Mouse (Mus musculus) testis, adult 2 months (tissue): Measurements from ENCODE around the gene Isoc2b.

Experiments used
- CTCF ChIP-seq: fragments of 200-500 bp; IDR thresholded peaks from 2 replicates; pipeline ENCODE4 v1.5.1; 2012; ENCODE audit warnings: low read depth, mild to moderate bottlenecking, inconsistent platforms, low read length, moderate library complexity; ENCODE audit not compliant: control insufficient read depth, insufficient read depth, insufficient replicate concordance
- POLR2A ChIP-seq: fragments of 200-500 bp; IDR thresholded peaks from 2 replicates; pipeline ENCODE4 v1.6.1; 2012; ENCODE audit warnings: low read depth, mild to moderate bottlenecking, inconsistent platforms, low read length, moderate library complexity; ENCODE audit not compliant: control insufficient read depth

GRCm38 (mm10) chr7:4811842-4812302 lies 58.2 kb downstream of the Isoc2b start:
- TF ChIP-seq POLR2A (no peak), CTCF (no peak)
